Mouse (Mus musculus) central nervous system, embryonic 14 days (tissue): ENCODE measurements around the gene Sergef. TPM values are rescaled to one million over a fixed set of nuclear protein-coding genes. Genes with fewer than 3 reads are reported as not detected.

ENCODE experiments used
- polyA plus RNA-seq: library from polyadenylated mRNA; depleted of rRNA; stranded (reverse); fragments of >200 nt; gene quantifications from 2 replicates; pipeline ENCODE4 v1.2.3, GENCODE M21; 2012; rRNA removed

The Sergef gene
- polyA plus RNA-seq = 29.4 and 30.6 TPM in 2 replicates

DNA sequence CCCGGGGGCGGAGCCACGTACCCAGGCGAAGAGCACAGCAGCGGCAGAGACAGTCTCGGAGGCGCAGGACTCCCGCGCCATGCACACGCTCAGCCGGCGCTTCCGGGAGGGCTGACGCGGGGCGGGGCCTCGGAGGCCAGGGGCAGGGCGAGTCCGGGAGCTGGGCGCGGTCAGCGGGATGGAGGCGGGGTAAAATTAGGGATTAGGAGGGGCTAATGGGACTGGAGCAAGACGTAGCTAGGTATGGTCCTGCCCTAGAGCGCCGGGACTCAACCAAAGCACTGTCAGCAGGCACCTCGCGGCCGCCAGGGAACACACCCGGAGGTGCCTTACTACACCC, at the start of gene Sergef:
Gene Sergef (minus strand): TSS at position 116 of the 340 bp plus-strand sequence.

DNA sequence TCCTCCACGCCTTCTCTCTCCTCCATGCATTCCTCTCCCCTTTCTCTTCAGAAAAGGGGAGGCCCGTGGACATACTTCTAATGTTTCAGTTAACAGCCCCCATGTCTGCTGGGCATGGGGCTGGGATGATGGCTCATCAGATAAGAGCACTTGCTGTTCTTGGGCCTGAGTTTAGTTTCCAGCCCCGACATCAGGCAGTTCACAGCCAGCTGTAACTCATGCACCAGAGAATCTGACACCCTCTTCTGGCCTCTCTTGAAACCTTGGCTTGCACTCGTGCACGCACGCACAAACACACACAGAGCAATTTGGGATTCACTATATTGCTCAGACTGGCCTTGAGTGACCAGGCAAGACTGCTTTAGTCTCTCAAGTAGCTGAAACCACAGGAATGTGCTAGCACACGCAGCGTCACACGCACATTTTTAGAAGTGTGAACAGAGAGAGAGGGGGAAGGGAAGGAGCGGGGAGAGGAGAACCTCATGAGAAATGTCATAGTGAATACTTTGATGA, 32.6 kb upstream of the Sergef start, which contains the start of gene Tph1:
Gene Tph1 (minus strand): TSS at position 378 of the 513 bp plus-strand sequence.

GRCm38 (mm10) chr7:46396231-46396927, 243.2 kb downstream of the Sergef start, which contains the start of gene Kcnc1:
Gene Kcnc1, plus strand, starts transcription at chr7:46396497.

Other genes with a start within 250 kb of the Sergef start
- 14.8 and 17.0 TPM in 2 replicates for gene Kcnc1, start 243.3 kb downstream of the Sergef start, polyA plus RNA-seq
- 0.14 and 0.26 TPM in 2 replicates for gene Tph1, start 32.7 kb upstream of the Sergef start, polyA plus RNA-seq
- gene Saal1, start 70.9 kb upstream of the Sergef start, polyA plus RNA-seq = 15.4 TPM in 2 replicates
- gene Saa3, start 75.9 kb upstream of the Sergef start, polyA plus RNA-seq = 1.1 and 3.2 TPM in 2 replicates
- gene Saa4, start 92.8 kb upstream of the Sergef start, polyA plus RNA-seq = not detected in 2 replicates
- gene Saa1, start 103.2 kb upstream of the Sergef start, polyA plus RNA-seq = 0.14 TPM in 1 of 2 replicates, not detected in the other
- gene Saa2, start 112.0 kb upstream of the Sergef start, polyA plus RNA-seq = not detected in 2 replicates
- 29.1 and 30.8 TPM in 2 replicates for gene Hps5, start 156.3 kb upstream of the Sergef start, polyA plus RNA-seq
- gene Gtf2h1, start 156.3 kb upstream of the Sergef start, polyA plus RNA-seq = 32.6 and 33.6 TPM in 2 replicates
- gene Ldha, start 201.7 kb upstream of the Sergef start, polyA plus RNA-seq = 345 and 369 TPM in 2 replicates
- 0.11 and 0.14 TPM in 2 replicates for gene Ldhc, start 221.4 kb upstream of the Sergef start, polyA plus RNA-seq